Mouse (Mus musculus): ENCODE results near the gene Snx5. TPM values are rescaled to one million over a fixed set of nuclear protein-coding genes. Genes with fewer than 3 reads are reported as not detected.

Snx5 gene
- total and polyA plus RNA-seq, 2 experiments = 17.2 to 60.3 TPM

- Histone ChIP-seq H3K36me3 (ENCODE audit: control insufficient read depth, insufficient read depth, low read length) (no peaks in the 10 kb centered on the region; the same call in 1 of the 2 replicates), H3K4me1 (ENCODE audit: control insufficient read depth, insufficient read depth, low read length) (peaks cover 10% of the 10 kb centered on the region), H3K9ac (ENCODE audit: low read depth, low read length) (peak overlapping the region; percentile 95), H3K4me3 (ENCODE audit: insufficient read depth, low read depth, low read length) (peak overlapping the region; percentile 97), H3K27ac (replicated peaks; ENCODE audit: insufficient read depth, low read depth, low read length) (peak overlapping the region; percentile 94), H3K79me2 (ENCODE audit: control insufficient read depth, insufficient read depth, low read length) (peaks cover under 1% of the 10 kb centered on the region; the same call in 1 of the 2 replicates), H3K27me3 (ENCODE audit: control insufficient read depth, insufficient read depth, low read length) (no peaks in the 10 kb centered on the region)
- peak; percentile 37 for DNase-seq (ENCODE audit: extremely low read depth, low read depth, low spot score)
- under 1% methylated on average over 33 of the region's 33 CpGs for WGBS
- TF ChIP-seq POLR2A (IDR thresholded peaks at IDR 0.05; ENCODE audit: extremely low read depth, insufficient read depth, low read length) (no peak), CTCF (IDR thresholded peaks at IDR 0.05; ENCODE audit: low read depth, low read length) (no peak)
Observed at GRCm38 (mm10) chr2:144269679-144270475, 829 bp downstream of the Snx5 start.

DNA sequence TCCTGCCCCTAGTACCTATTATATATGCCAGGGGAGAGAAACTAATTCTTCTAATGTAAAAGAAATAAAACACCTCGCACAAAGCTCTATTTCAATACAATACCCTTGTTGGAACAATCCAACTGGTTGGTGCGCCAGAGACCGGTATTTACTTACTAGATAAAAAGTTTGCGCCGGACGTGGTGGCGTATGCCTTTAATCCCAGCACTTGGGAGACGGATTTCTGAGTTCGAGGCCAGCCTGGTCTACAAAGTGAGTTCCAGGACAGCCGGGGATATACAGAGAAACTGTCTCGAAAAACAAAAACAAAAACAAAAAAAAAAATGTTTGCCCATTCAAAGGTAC is 1.4 kb downstream of the Snx5 start:
- Histone ChIP-seq H3K4me1 (ENCODE audit: control insufficient read depth, insufficient read depth, low read length) (peaks cover 14% of the 10 kb centered on the region), H3K9ac (ENCODE audit: low read depth, low read length) (peak overlapping the region; percentile 30; the same call in 1 of the 2 replicates), H3K27me3 (ENCODE audit: control insufficient read depth, insufficient read depth, low read length) (no peaks in the 10 kb centered on the region), H3K79me2 (ENCODE audit: control insufficient read depth, insufficient read depth, low read length) (peaks cover 7% of the 10 kb centered on the region; the same call in 1 of the 2 replicates), H3K36me3 (ENCODE audit: control insufficient read depth, insufficient read depth, low read length) (peaks cover 2% of the 10 kb centered on the region; the same call in 1 of the 2 replicates), H3K4me3 (ENCODE audit: insufficient read depth, low read depth, low read length) (peak overlapping the region; percentile 32), H3K27ac (replicated peaks; ENCODE audit: insufficient read depth, low read depth, low read length) (0 out of 2 replicates have a peak overlapping the region, but pooled peaks have one; percentile 34)
- no peak for DNase-seq (ENCODE audit: extremely low read depth, low read depth, low spot score)
- no peak for TF ChIP-seq CTCF (IDR thresholded peaks at IDR 0.05; ENCODE audit: low read depth, low read length)
- TF ChIP-seq POLR2A (IDR thresholded peaks at IDR 0.05; ENCODE audit: extremely low read depth, insufficient read depth, low read length) = no peak
- 2% methylated on average over 11 of the region's 11 CpGs for WGBS

GRCm38 (mm10) chr2:144268446-144269305 is 2.0 kb downstream of the Snx5 start:
- WGBS = 28% methylated on average over 6 of the region's 6 CpGs
- no peaks in the 10 kb centered on the region for H3K27me3 ChIP-seq (ENCODE audit: control insufficient read depth, insufficient read depth, low read length)
- TF ChIP-seq POLR2A (IDR thresholded peaks at IDR 0.05; ENCODE audit: extremely low read depth, insufficient read depth, low read length) (no peak), CTCF (IDR thresholded peaks at IDR 0.05; ENCODE audit: low read depth, low read length) (no peak)
- peak; percentile 46 for DNase-seq (ENCODE audit: extremely low read depth, low read depth, low spot score)
- peaks cover 15% of the 10 kb centered on the region for H3K4me1 ChIP-seq (ENCODE audit: control insufficient read depth, insufficient read depth, low read length)
- H3K9ac ChIP-seq (ENCODE audit: low read depth, low read length) = no peak overlapping the region
- no peak overlapping the region for H3K27ac ChIP-seq (replicated peaks; ENCODE audit: insufficient read depth, low read depth, low read length)
- H3K36me3 ChIP-seq (ENCODE audit: control insufficient read depth, insufficient read depth, low read length) = peaks cover 3% of the 10 kb centered on the region; the same call in 1 of the 2 replicates
- peaks cover 7% of the 10 kb centered on the region; the same call in 1 of the 2 replicates for H3K79me2 ChIP-seq (ENCODE audit: control insufficient read depth, insufficient read depth, low read length)
- H3K4me3 ChIP-seq (ENCODE audit: insufficient read depth, low read depth, low read length) = peak overlapping the region; percentile 22; the same call in 1 of the 2 replicates

GRCm38 (mm10) chr2:144267731-144268015 is 3.0 kb downstream of the Snx5 start:
- peaks cover 3% of the 10 kb centered on the region; the same call in 1 of the 2 replicates for H3K36me3 ChIP-seq (ENCODE audit: control insufficient read depth, insufficient read depth, low read length)
- H3K9ac ChIP-seq (ENCODE audit: low read depth, low read length) = no peak overlapping the region
- H3K4me3 ChIP-seq (ENCODE audit: insufficient read depth, low read depth, low read length) = no peak overlapping the region
- peak; percentile 43 for DNase-seq (ENCODE audit: extremely low read depth, low read depth, low spot score)
- TF ChIP-seq POLR2A (IDR thresholded peaks at IDR 0.05; ENCODE audit: extremely low read depth, insufficient read depth, low read length) = no peak
- no peak for TF ChIP-seq CTCF (IDR thresholded peaks at IDR 0.05; ENCODE audit: low read depth, low read length)
- WGBS = 22% methylated on average over 1 of the region's 1 CpGs
- no peak overlapping the region for H3K27ac ChIP-seq (replicated peaks; ENCODE audit: insufficient read depth, low read depth, low read length)
- peaks cover 12% of the 10 kb centered on the region; the same call in 1 of the 2 replicates for H3K79me2 ChIP-seq (ENCODE audit: control insufficient read depth, insufficient read depth, low read length)
- peaks cover 17% of the 10 kb centered on the region for H3K4me1 ChIP-seq (ENCODE audit: control insufficient read depth, insufficient read depth, low read length)
- H3K27me3 ChIP-seq (ENCODE audit: control insufficient read depth, insufficient read depth, low read length) = no peaks in the 10 kb centered on the region

- H3K36me3 ChIP-seq (ENCODE audit: control insufficient read depth, insufficient read depth, low read length) = peaks cover 3% of the 10 kb centered on the region; the same call in 1 of the 2 replicates
- H3K27ac ChIP-seq (replicated peaks; ENCODE audit: insufficient read depth, low read depth, low read length) = 0 out of 2 replicates have a peak overlapping the region, but pooled peaks have one; percentile 24
- H3K27me3 ChIP-seq (ENCODE audit: control insufficient read depth, insufficient read depth, low read length) = no peaks in the 10 kb centered on the region
- TF ChIP-seq CTCF (IDR thresholded peaks at IDR 0.05; ENCODE audit: low read depth, low read length) (no peak), POLR2A (IDR thresholded peaks at IDR 0.05; ENCODE audit: extremely low read depth, insufficient read depth, low read length) (no peak)
- 55% methylated on average over 5 of the region's 5 CpGs for WGBS
- no peak overlapping the region for H3K4me3 ChIP-seq (ENCODE audit: insufficient read depth, low read depth, low read length)
- H3K4me1 ChIP-seq (ENCODE audit: control insufficient read depth, insufficient read depth, low read length) = peaks cover 18% of the 10 kb centered on the region
- no peak for DNase-seq (ENCODE audit: extremely low read depth, low read depth, low spot score)
- peaks cover 14% of the 10 kb centered on the region; the same call in 1 of the 2 replicates for H3K79me2 ChIP-seq (ENCODE audit: control insufficient read depth, insufficient read depth, low read length)
- H3K9ac ChIP-seq (ENCODE audit: low read depth, low read length) = no peak overlapping the region
Observed at GRCm38 (mm10) chr2:144267004-144267730, 3.5 kb downstream of the Snx5 start.

Measured in liver, adult 2 months (tissue).